Mouse (Mus musculus) erythroblast, embryonic 14.5 days (primary cell): Measurements from ENCODE around the gene A730071L15Rik. TPM values are rescaled to one million over a fixed set of nuclear protein-coding genes. Genes with fewer than 3 reads are reported as not detected.

Experiments used
- H3K27me3 ChIP-seq: 2 replicates; pipeline ENCODE4 v1.6.1; 2012; ENCODE audit warnings: inconsistent platforms; ENCODE audit not compliant: control insufficient read depth
- H3K36me3 ChIP-seq: 2 replicates; pipeline ENCODE4 v1.6.1; 2012; ENCODE audit warnings: mild to moderate bottlenecking, inconsistent platforms; ENCODE audit not compliant: control insufficient read depth
- H3K4me1 ChIP-seq: 2 replicates; pipeline ENCODE4 v1.6.1; 2012; ENCODE audit warnings: inconsistent platforms; ENCODE audit not compliant: control insufficient read depth
- H3K4me3 ChIP-seq: replicated peaks from 2 replicates; pipeline ENCODE3; 2012; ENCODE audit warnings: moderate library complexity, mild to moderate bottlenecking, inconsistent platforms
- H3K9me3 ChIP-seq: 2 replicates; pipeline ENCODE4 v1.6.1; 2012; ENCODE audit warnings: low read length, inconsistent platforms, mixed read lengths; ENCODE audit not compliant: control insufficient read depth
- GATA1 ChIP-seq: IDR thresholded peaks from 2 replicates; pipeline ENCODE4 v1.6.1; 2012; ENCODE audit warnings: low read length, inconsistent platforms, mixed read lengths
- TAL1 ChIP-seq: IDR thresholded peaks from 3 replicates; pipeline ENCODE4 v1.6.1; 2012; ENCODE audit warnings: low read length, inconsistent platforms, mixed read lengths
- polyA plus RNA-seq: library from polyadenylated mRNA; stranded (reverse); fragments of >175 nt; gene quantifications from 2 replicates; pipeline ENCODE4 v1.2.3, GENCODE M21; 2012

A730071L15Rik gene
- polyA plus RNA-seq, 1 experiment, result not detected

DNA sequence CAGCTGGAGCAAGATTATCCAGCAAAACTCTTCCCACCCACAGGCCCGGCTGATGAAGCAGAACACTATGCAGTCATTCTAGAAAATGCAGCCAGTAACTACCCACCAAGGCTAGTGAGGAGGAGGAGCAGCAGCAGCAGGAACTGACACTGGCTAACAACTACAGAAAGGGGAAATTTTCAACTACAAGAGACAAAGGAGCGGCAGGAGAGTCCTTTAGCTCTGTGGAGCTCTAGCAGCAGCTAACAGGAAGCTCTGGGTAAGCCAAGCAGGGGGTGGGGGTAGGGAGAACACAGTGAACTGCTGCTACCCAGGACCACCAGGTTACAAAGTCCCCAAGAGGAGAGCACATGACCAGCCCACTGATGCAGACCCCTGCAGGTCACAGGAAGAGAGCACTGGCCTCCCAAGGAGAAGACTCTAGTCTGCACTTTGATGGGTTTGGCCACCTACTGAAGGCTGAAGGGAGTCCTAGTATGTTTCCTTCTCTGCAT lies 21.1 kb upstream of the A730071L15Rik start:
- Histone ChIP-seq H3K9me3 (no peaks in the 10 kb centered on the region), H3K4me1 (peaks cover 23% of the 10 kb centered on the region), H3K36me3 (peaks cover 5% of the 10 kb centered on the region), H3K4me3 (no peak overlapping the region), H3K27me3 (no peaks in the 10 kb centered on the region)
- no peak for TF ChIP-seq TAL1
- TF ChIP-seq GATA1, result no peak

GRCm38 (mm10) chr11:6179194-6179593 lies 20.6 kb upstream of the A730071L15Rik start:
- Histone ChIP-seq H3K9me3 (no peaks in the 10 kb centered on the region), H3K4me3 (no peak overlapping the region), H3K36me3 (peaks cover 5% of the 10 kb centered on the region), H3K4me1 (peaks cover 27% of the 10 kb centered on the region), H3K27me3 (no peaks in the 10 kb centered on the region)
- no peak for TF ChIP-seq TAL1
- no peak for TF ChIP-seq GATA1

GRCm38 (mm10) chr11:6180811-6181399 lies 18.9 kb upstream of the A730071L15Rik start:
- TF ChIP-seq TAL1 (no peak), GATA1 (no peak)
- no peaks in the 10 kb centered on the region for H3K27me3 ChIP-seq
- H3K4me3 ChIP-seq, result no peak overlapping the region
- no peaks in the 10 kb centered on the region for H3K9me3 ChIP-seq
- peaks cover 36% of the 10 kb centered on the region for H3K4me1 ChIP-seq
- H3K36me3 ChIP-seq, result peaks cover 7% of the 10 kb centered on the region

- no peak overlapping the region for H3K4me3 ChIP-seq
- peaks cover 38% of the 10 kb centered on the region for H3K4me1 ChIP-seq
- no peaks in the 10 kb centered on the region for H3K27me3 ChIP-seq
- no peaks in the 10 kb centered on the region for H3K9me3 ChIP-seq
- H3K36me3 ChIP-seq, result peaks cover 24% of the 10 kb centered on the region
- TF ChIP-seq TAL1 (no peak), GATA1 (no peak)
These were observed 16.6 kb upstream of the A730071L15Rik start for GRCm38 (mm10) chr11:6183246-6183645.

DNA sequence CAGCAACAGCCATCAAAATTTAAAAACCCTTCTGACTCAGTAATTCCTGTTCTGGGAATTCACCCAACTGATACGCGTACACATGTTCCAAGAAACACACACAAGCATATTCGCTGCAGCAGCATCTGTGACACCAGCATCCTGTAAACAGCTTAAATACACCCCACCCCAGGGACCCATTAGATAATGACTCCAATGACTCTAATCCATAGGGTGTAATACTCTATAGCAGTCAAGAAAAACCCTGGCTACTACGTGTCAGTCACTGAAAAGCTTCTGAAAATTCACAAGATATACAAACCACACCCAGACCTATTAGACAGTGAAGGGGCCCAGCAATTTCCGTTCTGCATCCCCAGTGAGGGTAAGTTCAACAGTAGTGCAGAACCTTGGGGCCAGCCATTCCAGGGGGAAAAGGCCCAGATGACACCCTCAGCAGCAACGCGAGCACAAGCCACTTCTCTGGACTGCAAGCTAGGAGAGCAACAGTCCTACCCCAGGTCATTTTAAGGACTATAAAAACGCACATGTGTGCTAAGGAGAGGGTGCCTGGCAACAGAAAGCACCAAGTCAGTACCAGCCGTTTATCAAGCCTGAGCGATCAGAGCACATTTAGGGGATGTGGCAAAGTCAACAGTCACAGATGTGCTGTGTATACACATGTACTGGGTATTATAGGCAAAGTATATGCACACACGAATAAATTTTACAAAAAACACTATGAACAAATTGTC lies 15.5 kb upstream of the A730071L15Rik start:
- Histone ChIP-seq H3K9me3 (no peaks in the 10 kb centered on the region), H3K4me3 (no peak overlapping the region), H3K4me1 (peaks cover 29% of the 10 kb centered on the region), H3K36me3 (peaks cover 35% of the 10 kb centered on the region), H3K27me3 (no peaks in the 10 kb centered on the region)
- no peak for TF ChIP-seq TAL1
- TF ChIP-seq GATA1, result peak; percentile 42; the same call in 1 of the 2 replicates

- no peaks in the 10 kb centered on the region for H3K27me3 ChIP-seq
- H3K4me3 ChIP-seq, result no peak overlapping the region
- H3K4me1 ChIP-seq, result peaks cover 22% of the 10 kb centered on the region
- peaks cover 50% of the 10 kb centered on the region for H3K36me3 ChIP-seq
- no peaks in the 10 kb centered on the region for H3K9me3 ChIP-seq
- no peak for TF ChIP-seq TAL1
- no peak for TF ChIP-seq GATA1
These were observed 12.4 kb upstream of the A730071L15Rik start for GRCm38 (mm10) chr11:6187399-6187798.

GRCm38 (mm10) chr11:6187878-6188277 lies 12.0 kb upstream of the A730071L15Rik start:
- Histone ChIP-seq H3K9me3 (no peaks in the 10 kb centered on the region), H3K36me3 (peaks cover 52% of the 10 kb centered on the region), H3K4me3 (no peak overlapping the region), H3K4me1 (peaks cover 21% of the 10 kb centered on the region), H3K27me3 (no peaks in the 10 kb centered on the region)
- no peak for TF ChIP-seq TAL1
- no peak for TF ChIP-seq GATA1

GRCm38 (mm10) chr11:6196780-6197179 lies 3.0 kb upstream of the A730071L15Rik start:
- no peak overlapping the region for H3K4me3 ChIP-seq
- peaks cover 44% of the 10 kb centered on the region for H3K4me1 ChIP-seq
- H3K27me3 ChIP-seq, result no peaks in the 10 kb centered on the region
- peaks cover 29% of the 10 kb centered on the region for H3K36me3 ChIP-seq
- H3K9me3 ChIP-seq, result no peaks in the 10 kb centered on the region
- TF ChIP-seq TAL1, result no peak
- no peak for TF ChIP-seq GATA1

GRCm38 (mm10) chr11:6198449-6198848 lies 1.4 kb upstream of the A730071L15Rik start:
- H3K4me3 ChIP-seq, result peak overlapping the region; percentile 100
- H3K4me1 ChIP-seq, result peaks cover 44% of the 10 kb centered on the region

GRCm38 (mm10) chr11:6200087-6200569 lies 299 bp downstream of the A730071L15Rik start, which contains the start of gene Nudcd3:
Nudcd3 (minus strand) TSS chr11:6200415.
- Histone ChIP-seq H3K36me3 (peaks cover 5% of the 10 kb centered on the region), H3K4me3 (peak within 1 kb of the TSS; percentile 100), H3K27me3 (0 out of 2 replicates have a peak, but pooled peaks cover 2% of the 10 kb centered on the region), H3K4me1 (peaks cover 39% of the 10 kb centered on the region), H3K9me3 (no peaks in the 10 kb centered on the region)
- TF ChIP-seq TAL1 (no peak), GATA1 (no peak)

More at GRCm38 (mm10) chr11:6198449-6198848, 1.4 kb upstream of the A730071L15Rik start:
- Histone ChIP-seq H3K27me3 (no peaks in the 10 kb centered on the region), H3K36me3 (peaks cover 15% of the 10 kb centered on the region), H3K9me3 (no peaks in the 10 kb centered on the region)
- no peak for TF ChIP-seq TAL1
- TF ChIP-seq GATA1, result no peak
